Mouse (Mus musculus): ENCODE measurements around the gene Szt2. TPM values are rescaled to one million over a fixed set of nuclear protein-coding genes. Genes with fewer than 3 reads are reported as not detected.
A peak's percentile ranks its signal among the peaks of the same experiment; 100 is the strongest.

Szt2 gene
- polyA plus RNA-seq, 1 experiment from 2014 or later: 8.7 TPM

DNA sequence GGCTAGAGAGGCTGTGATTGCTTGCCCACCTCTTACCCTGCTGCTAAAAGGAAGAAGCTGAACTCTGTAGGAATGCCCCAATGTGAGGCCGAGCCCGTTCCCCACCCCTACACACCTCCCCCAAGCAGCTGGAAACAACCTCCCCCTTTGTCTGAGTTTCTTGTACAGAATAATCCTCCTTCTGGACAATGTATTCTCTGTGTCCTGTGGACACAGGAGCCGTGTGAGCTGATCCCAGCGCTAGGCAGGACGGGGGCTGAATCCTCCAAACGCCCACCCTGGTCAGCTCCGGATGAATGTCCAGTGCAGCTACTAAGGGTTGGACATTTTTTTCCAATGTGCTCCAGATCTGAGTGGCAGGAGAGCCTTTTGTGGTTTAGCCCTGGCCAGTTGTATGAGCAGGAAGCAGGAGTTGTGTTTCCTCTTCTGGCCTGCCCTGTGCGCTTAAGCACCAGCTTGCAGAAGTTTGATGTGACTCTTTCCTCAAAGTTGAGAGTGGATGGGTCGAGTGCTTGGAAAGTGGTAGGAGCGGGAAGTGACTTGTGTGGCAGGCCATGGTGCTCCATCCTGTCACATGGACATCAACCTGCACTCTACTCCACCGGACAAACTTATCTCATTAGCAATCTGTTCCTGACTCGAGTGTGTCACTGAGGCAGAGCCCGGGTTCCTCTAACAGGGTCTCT lies 8.2 kb upstream of the Szt2 start:
- Histone ChIP-seq H3K9me3 (ENCODE audit: control insufficient read depth, low read length) (no peaks in the 10 kb centered on the region), H3K27ac (replicated peaks; ENCODE audit: low read depth, low read length) (no peak overlapping the region), H3K9ac (ENCODE audit: low read depth, low read length) (no peak overlapping the region), H3K4me1 (ENCODE audit: control insufficient read depth, insufficient read depth, low read length) (no peaks in the 10 kb centered on the region), H3K4me2 (ENCODE audit: low read depth, low read length) (no peak overlapping the region), H3K36me3 (ENCODE audit: control insufficient read depth, insufficient read depth, low read length) (peaks cover 76% of the 10 kb centered on the region), H3K27me3 (replicated peaks; ENCODE audit: control insufficient read depth, insufficient read depth, low read length) (no peaks in the 10 kb centered on the region), H3K4me3 (ENCODE audit: low read depth, low read length) (no peak overlapping the region)
- ATAC-seq (ENCODE audit: low read depth): peak; percentile 50; the same call in 1 of the 2 replicates
- DNase-seq (ENCODE audit: low spot score): no peak
- 78% methylated on average over 13 of the region's 13 CpGs for WGBS

DNA sequence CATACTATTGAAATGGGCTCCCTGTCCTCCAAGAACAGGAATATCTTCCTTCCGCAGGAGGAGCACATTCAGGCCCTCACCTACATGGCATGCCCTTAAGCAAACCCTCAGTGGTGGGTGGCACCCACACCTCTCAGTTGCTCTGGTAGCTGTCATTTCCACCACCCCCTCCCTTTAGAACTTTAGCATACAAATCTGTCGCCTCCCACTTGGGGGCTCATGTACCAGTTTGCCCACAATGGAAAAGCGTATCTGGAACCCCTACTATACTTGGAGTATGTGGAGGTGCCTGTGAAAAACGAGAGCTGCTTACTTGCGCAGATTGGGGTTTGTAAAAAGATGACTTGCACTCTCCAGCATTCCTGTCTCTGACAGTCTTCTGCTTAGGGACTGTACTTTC lies 7.3 kb upstream of the Szt2 start:
- 91% methylated on average over 5 of the region's 5 CpGs for WGBS
- H3K4me2 ChIP-seq (ENCODE audit: low read depth, low read length): no peak overlapping the region
- DNase-seq (ENCODE audit: low spot score): no peak
- no peaks in the 10 kb centered on the region for H3K9me3 ChIP-seq (ENCODE audit: control insufficient read depth, low read length)
- no peaks in the 10 kb centered on the region for H3K27me3 ChIP-seq (replicated peaks; ENCODE audit: control insufficient read depth, insufficient read depth, low read length)
- no peak overlapping the region for H3K27ac ChIP-seq (replicated peaks; ENCODE audit: low read depth, low read length)
- H3K36me3 ChIP-seq (ENCODE audit: control insufficient read depth, insufficient read depth, low read length): peaks cover 85% of the 10 kb centered on the region
- no peak overlapping the region for H3K4me3 ChIP-seq (ENCODE audit: low read depth, low read length)
- no peak overlapping the region for H3K9ac ChIP-seq (ENCODE audit: low read depth, low read length)
- no peaks in the 10 kb centered on the region for H3K4me1 ChIP-seq (ENCODE audit: control insufficient read depth, insufficient read depth, low read length)
- ATAC-seq (ENCODE audit: low read depth): no peak

DNA sequence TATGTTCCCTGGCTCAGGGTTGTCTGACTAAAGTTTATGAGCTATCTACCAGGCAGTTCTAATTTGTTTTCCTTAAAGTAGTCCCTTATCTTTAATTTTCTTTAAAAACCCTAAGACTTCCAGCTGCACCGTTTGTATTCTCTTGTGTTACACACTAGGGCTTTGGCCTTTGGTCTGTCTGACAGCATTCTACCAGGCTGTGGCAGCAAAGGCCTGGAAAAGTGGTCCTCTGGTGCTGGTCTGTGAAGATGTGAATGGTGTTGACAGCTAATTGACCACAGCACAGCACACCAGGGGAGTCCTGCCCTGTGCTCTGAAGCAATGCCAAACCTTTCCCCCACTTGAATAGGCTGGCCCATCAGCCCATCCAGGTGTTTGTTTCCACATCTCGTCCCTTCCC lies 6.7 kb upstream of the Szt2 start:
- H3K4me3 ChIP-seq (ENCODE audit: low read depth, low read length): no peak overlapping the region
- no peaks in the 10 kb centered on the region for H3K9me3 ChIP-seq (ENCODE audit: control insufficient read depth, low read length)
- no peak for ATAC-seq (ENCODE audit: low read depth)
- H3K9ac ChIP-seq (ENCODE audit: low read depth, low read length): no peak overlapping the region
- no peak overlapping the region for H3K4me2 ChIP-seq (ENCODE audit: low read depth, low read length)
- H3K4me1 ChIP-seq (ENCODE audit: control insufficient read depth, insufficient read depth, low read length): no peaks in the 10 kb centered on the region
- peaks cover 86% of the 10 kb centered on the region for H3K36me3 ChIP-seq (ENCODE audit: control insufficient read depth, insufficient read depth, low read length)
- no peaks in the 10 kb centered on the region for H3K27me3 ChIP-seq (replicated peaks; ENCODE audit: control insufficient read depth, insufficient read depth, low read length)
- no peak for DNase-seq (ENCODE audit: low spot score)
- 81% methylated on average over 2 of the region's 2 CpGs for WGBS
- no peak overlapping the region for H3K27ac ChIP-seq (replicated peaks; ENCODE audit: low read depth, low read length)

DNA sequence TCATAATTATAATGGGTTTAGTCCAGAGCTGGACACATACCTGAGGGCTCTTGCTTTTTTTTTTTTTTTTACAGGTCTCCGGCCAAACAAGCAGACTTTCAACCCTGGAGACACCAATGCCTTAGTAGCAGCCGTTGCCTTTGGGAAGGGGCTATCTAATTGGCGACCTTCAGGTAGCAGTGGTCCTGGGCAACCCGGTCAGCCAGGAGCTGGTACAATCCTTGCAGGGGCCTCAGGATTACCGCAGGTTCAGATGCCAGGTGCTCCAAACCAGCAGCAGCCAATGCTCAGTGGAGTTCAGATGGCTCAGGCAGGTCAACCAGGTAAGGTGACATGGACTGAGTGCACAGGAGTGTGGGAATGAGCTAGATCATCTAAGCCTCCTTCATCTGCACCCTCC lies 4.5 kb upstream of the Szt2 start:
- ATAC-seq (ENCODE audit: low read depth) (no peak), DNase-seq (ENCODE audit: low spot score) (no peak)
- Histone ChIP-seq H3K9me3 (ENCODE audit: control insufficient read depth, low read length) (no peaks in the 10 kb centered on the region), H3K4me1 (ENCODE audit: control insufficient read depth, insufficient read depth, low read length) (peaks cover 6% of the 10 kb centered on the region), H3K27me3 (replicated peaks; ENCODE audit: control insufficient read depth, insufficient read depth, low read length) (no peaks in the 10 kb centered on the region), H3K9ac (ENCODE audit: low read depth, low read length) (no peak overlapping the region), H3K27ac (replicated peaks; ENCODE audit: low read depth, low read length) (no peak overlapping the region), H3K4me3 (ENCODE audit: low read depth, low read length) (no peak overlapping the region), H3K4me2 (ENCODE audit: low read depth, low read length) (no peak overlapping the region), H3K36me3 (ENCODE audit: control insufficient read depth, insufficient read depth, low read length) (peaks cover 75% of the 10 kb centered on the region)
- 94% methylated on average over 5 of the region's 5 CpGs for WGBS

DNA sequence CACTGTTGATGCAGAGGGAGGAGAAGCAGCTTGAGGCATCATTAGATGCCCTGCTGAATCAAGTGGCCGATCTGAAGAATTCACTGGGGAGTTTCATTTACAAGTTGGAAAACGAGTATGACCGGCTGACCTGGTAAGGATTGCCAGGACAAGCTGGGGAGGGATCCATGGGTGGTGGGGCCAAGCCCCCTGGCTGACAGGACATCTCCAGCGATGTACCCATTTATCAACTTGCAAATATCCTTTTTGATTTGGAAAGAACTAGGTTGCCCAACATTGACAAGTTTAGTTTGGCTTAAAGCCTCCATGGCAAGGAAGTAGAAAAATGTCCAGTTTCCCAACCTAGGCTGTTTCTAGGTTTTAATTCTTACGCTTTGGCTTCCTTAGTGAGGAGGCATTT lies 1.8 kb upstream of the Szt2 start:
- H3K9me3 ChIP-seq (ENCODE audit: control insufficient read depth, low read length): no peaks in the 10 kb centered on the region
- no peak for ATAC-seq (ENCODE audit: low read depth)
- no peak overlapping the region for H3K27ac ChIP-seq (replicated peaks; ENCODE audit: low read depth, low read length)
- no peak overlapping the region for H3K4me2 ChIP-seq (ENCODE audit: low read depth, low read length)
- H3K4me3 ChIP-seq (ENCODE audit: low read depth, low read length): no peak overlapping the region
- WGBS: 83% methylated on average over 5 of the region's 5 CpGs
- no peak for DNase-seq (ENCODE audit: low spot score)
- no peak overlapping the region for H3K9ac ChIP-seq (ENCODE audit: low read depth, low read length)
- no peaks in the 10 kb centered on the region for H3K27me3 ChIP-seq (replicated peaks; ENCODE audit: control insufficient read depth, insufficient read depth, low read length)
- H3K36me3 ChIP-seq (ENCODE audit: control insufficient read depth, insufficient read depth, low read length): peaks cover 50% of the 10 kb centered on the region
- H3K4me1 ChIP-seq (ENCODE audit: control insufficient read depth, insufficient read depth, low read length): peaks cover 10% of the 10 kb centered on the region

DNA sequence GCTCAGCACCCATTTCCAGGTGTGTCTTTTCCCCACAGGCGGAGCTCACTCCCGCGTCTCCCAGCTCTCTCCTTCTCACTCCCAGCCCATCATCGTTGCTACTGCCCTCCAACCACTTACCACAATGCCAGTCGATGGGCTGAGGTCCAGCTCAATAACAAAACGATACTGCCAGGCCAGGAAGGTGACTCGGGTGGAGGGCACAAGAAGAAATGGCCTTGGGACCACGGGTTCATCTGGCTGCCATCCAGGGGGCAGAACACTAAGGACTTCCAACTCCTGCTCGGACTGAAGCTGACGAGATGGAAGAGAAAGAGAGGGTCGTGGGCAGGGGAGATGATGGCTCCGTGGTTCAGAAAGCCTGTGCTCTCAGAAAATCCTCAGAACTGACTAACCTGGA lies 6.4 kb downstream of the Szt2 start:
- no peak for ATAC-seq (ENCODE audit: low read depth)
- Histone ChIP-seq H3K9me3 (ENCODE audit: control insufficient read depth, low read length) (no peaks in the 10 kb centered on the region), H3K4me1 (ENCODE audit: control insufficient read depth, insufficient read depth, low read length) (no peaks in the 10 kb centered on the region), H3K4me2 (ENCODE audit: low read depth, low read length) (no peak overlapping the region), H3K36me3 (ENCODE audit: control insufficient read depth, insufficient read depth, low read length) (peaks cover 61% of the 10 kb centered on the region), H3K27me3 (replicated peaks; ENCODE audit: control insufficient read depth, insufficient read depth, low read length) (no peaks in the 10 kb centered on the region), H3K9ac (ENCODE audit: low read depth, low read length) (no peak overlapping the region), H3K4me3 (ENCODE audit: low read depth, low read length) (no peak overlapping the region), H3K27ac (replicated peaks; ENCODE audit: low read depth, low read length) (no peak overlapping the region)
- no peak for DNase-seq (ENCODE audit: low spot score)
- WGBS: 88% methylated on average over 12 of the region's 12 CpGs

DNA sequence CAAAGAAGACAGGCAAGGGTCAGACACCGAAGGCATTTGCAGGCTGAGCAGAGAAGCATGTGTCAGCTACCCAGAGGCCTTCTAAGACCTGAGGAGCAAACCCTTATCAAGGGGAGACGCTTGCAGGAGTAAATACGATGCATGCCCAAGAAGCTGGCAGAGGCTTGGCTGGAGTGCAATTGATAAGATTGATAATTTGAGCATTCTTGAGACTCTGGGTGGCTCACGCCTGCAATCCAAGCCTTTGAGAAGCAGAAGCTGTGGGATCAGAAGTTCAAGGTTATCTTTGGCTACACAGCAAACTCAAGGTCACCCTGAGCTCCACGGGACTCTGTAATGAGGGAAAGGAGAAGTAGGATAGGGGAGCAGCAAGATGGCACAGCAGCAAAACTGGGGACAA lies 7.2 kb downstream of the Szt2 start:
- H3K9me3 ChIP-seq (ENCODE audit: control insufficient read depth, low read length): no peaks in the 10 kb centered on the region
- H3K4me2 ChIP-seq (ENCODE audit: low read depth, low read length): no peak overlapping the region
- H3K27ac ChIP-seq (replicated peaks; ENCODE audit: low read depth, low read length): no peak overlapping the region
- ATAC-seq (ENCODE audit: low read depth): no peak
- H3K36me3 ChIP-seq (ENCODE audit: control insufficient read depth, insufficient read depth, low read length): peaks cover 69% of the 10 kb centered on the region
- no peaks in the 10 kb centered on the region for H3K27me3 ChIP-seq (replicated peaks; ENCODE audit: control insufficient read depth, insufficient read depth, low read length)
- H3K4me3 ChIP-seq (ENCODE audit: low read depth, low read length): no peak overlapping the region
- H3K9ac ChIP-seq (ENCODE audit: low read depth, low read length): no peak overlapping the region
- 95% methylated on average over 5 of the region's 5 CpGs for WGBS
- no peak for DNase-seq (ENCODE audit: low spot score)
- no peaks in the 10 kb centered on the region for H3K4me1 ChIP-seq (ENCODE audit: control insufficient read depth, insufficient read depth, low read length)

DNA sequence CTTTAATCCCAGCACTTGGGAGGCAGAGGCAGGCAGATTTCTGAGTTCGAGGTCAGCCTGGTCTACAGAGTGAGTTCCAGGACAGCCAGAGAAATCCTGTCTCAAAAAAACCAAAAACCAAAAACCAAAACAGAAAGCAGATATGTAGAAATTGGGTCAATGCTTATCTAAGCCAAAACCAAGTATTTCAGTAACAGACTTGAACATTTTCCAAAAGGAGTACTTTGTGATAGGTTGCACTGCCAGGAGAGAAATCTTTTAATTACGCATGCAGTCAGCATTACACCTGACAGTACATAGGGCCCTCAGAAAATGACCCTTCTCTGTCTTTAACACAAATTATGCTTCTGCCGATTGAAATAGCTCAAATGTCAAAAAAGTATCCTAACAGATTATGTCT lies 7.7 kb downstream of the Szt2 start:
- no peak overlapping the region for H3K27ac ChIP-seq (replicated peaks; ENCODE audit: low read depth, low read length)
- H3K27me3 ChIP-seq (replicated peaks; ENCODE audit: control insufficient read depth, insufficient read depth, low read length): no peaks in the 10 kb centered on the region
- ATAC-seq (ENCODE audit: low read depth): no peak
- no peak for DNase-seq (ENCODE audit: low spot score)
- H3K9ac ChIP-seq (ENCODE audit: low read depth, low read length): no peak overlapping the region
- no peak overlapping the region for H3K4me2 ChIP-seq (ENCODE audit: low read depth, low read length)
- H3K9me3 ChIP-seq (ENCODE audit: control insufficient read depth, low read length): no peaks in the 10 kb centered on the region
- 90% methylated on average over 3 of the region's 3 CpGs for WGBS
- H3K4me3 ChIP-seq (ENCODE audit: low read depth, low read length): no peak overlapping the region
- H3K36me3 ChIP-seq (ENCODE audit: control insufficient read depth, insufficient read depth, low read length): peaks cover 74% of the 10 kb centered on the region
- no peaks in the 10 kb centered on the region for H3K4me1 ChIP-seq (ENCODE audit: control insufficient read depth, insufficient read depth, low read length)

DNA sequence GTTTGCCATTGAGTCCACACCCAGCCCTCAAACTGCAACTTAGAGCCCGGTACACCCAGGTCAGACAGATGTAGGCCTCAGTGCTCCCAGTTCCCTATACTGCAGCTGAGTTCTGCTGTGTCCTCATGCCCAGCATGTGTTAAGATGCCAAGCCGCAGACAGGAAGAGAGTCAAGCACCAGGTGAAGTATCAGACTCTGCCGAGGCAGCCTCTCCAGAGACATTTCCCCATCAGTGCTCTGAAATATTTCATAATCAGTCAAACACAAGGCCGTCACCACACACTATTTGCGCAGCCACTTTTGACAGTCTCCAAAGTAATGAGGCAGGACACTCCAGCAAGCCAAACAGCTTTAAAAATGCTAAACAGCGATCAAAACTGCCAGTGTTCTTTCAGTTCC lies 10.7 kb downstream of the Szt2 start:
- ATAC-seq (ENCODE audit: low read depth) (no peak), DNase-seq (ENCODE audit: low spot score) (no peak)
- Histone ChIP-seq H3K36me3 (ENCODE audit: control insufficient read depth, insufficient read depth, low read length) (peaks cover 90% of the 10 kb centered on the region), H3K9me3 (ENCODE audit: control insufficient read depth, low read length) (no peaks in the 10 kb centered on the region), H3K27me3 (replicated peaks; ENCODE audit: control insufficient read depth, insufficient read depth, low read length) (no peaks in the 10 kb centered on the region), H3K4me3 (ENCODE audit: low read depth, low read length) (no peak overlapping the region), H3K9ac (ENCODE audit: low read depth, low read length) (no peak overlapping the region), H3K27ac (replicated peaks; ENCODE audit: low read depth, low read length) (no peak overlapping the region), H3K4me1 (ENCODE audit: control insufficient read depth, insufficient read depth, low read length) (no peaks in the 10 kb centered on the region), H3K4me2 (ENCODE audit: low read depth, low read length) (no peak overlapping the region)
- WGBS: 92% methylated on average over 6 of the region's 6 CpGs
